In genomic region chr1:127536448-127536847, GRCm38 (mm10) we compare ENCODE assay signal across 12 mouse cellular contexts.
DNase-seq lines count a peak whose midpoint lies in the region; ATAC-seq lines count a peak whose summit lies in the region.
"Had no signal": no experiment of that assay in that cellular context is flagged by ENCODE, and none has a peak within 500 bp of the region (broad histone marks: within the 10 kb centered on the region; RNA-seq: fewer than 3 reads in every experiment).

No protein-coding gene starts in this region.

- no peaks in the 10 kb centered on the region for H3K9me3 ChIP-seq in embryonic facial prominence, embryonic 10.5 days
- no peaks in the 10 kb centered on the region for H3K9me3 ChIP-seq in hindbrain, embryonic 12.5 days (replicated peaks)
- no peaks in the 10 kb centered on the region for H3K9me3 ChIP-seq in midbrain, embryonic 13.5 days
- H3K9me3 ChIP-seq: liver, embryonic 15.5 days had no signal

- H3K4me3 ChIP-seq in embryonic facial prominence, embryonic 10.5 days, result peak overlapping the region; percentile 45; the same call in 1 of the 2 replicates
- no peak overlapping the region for H3K4me3 ChIP-seq in hindbrain, embryonic 12.5 days
- H3K4me3 ChIP-seq in midbrain, embryonic 13.5 days (replicated peaks), result no peak overlapping the region
- H3K4me3 ChIP-seq: liver, embryonic 15.5 days had no signal

- no peaks in the 10 kb centered on the region for H3K36me3 ChIP-seq in embryonic facial prominence, embryonic 10.5 days (replicated peaks)
- H3K36me3 ChIP-seq in hindbrain, embryonic 12.5 days, result no peaks in the 10 kb centered on the region
- H3K36me3 ChIP-seq in midbrain, embryonic 13.5 days, result no peaks in the 10 kb centered on the region
- H3K36me3 ChIP-seq: liver, embryonic 15.5 days had no signal

- H3K4me1 ChIP-seq in embryonic facial prominence, embryonic 10.5 days, result peaks cover 31% of the 10 kb centered on the region
- peaks cover 43% of the 10 kb centered on the region for H3K4me1 ChIP-seq in hindbrain, embryonic 12.5 days
- peaks cover 47% of the 10 kb centered on the region for H3K4me1 ChIP-seq in midbrain, embryonic 13.5 days (replicated peaks)
- H3K4me1 ChIP-seq: liver, embryonic 15.5 days had no signal

- peak; percentile 41 for DNase-seq in cerebellum, adult 9-11 months
- DNase-seq in cerebellum, postnatal 14 days, result no peak
- DNase-seq in embryonic facial prominence, embryonic 10.5 days (ENCODE audit: low spot score), result no peak
- DNase-seq in heart, postnatal 36 days, result no peak
- DNase-seq in heart, postnatal 4 days, result no peak
- DNase-seq in urinary bladder, postnatal 14 days (ENCODE audit: low spot score), result no peak
- DNase-seq: adrenal gland, postnatal 25 days; cerebellum, adult 8-10 months had no signal

- H3K27me3 ChIP-seq in embryonic facial prominence, embryonic 10.5 days (replicated peaks; ENCODE audit: low read depth, poor library complexity, severe bottlenecking), result peaks cover 42% of the 10 kb centered on the region
- peaks cover 30% of the 10 kb centered on the region for H3K27me3 ChIP-seq in hindbrain, embryonic 12.5 days
- H3K27me3 ChIP-seq in midbrain, embryonic 13.5 days, result peaks cover 6% of the 10 kb centered on the region; the same call in 1 of the 2 replicates
- H3K27me3 ChIP-seq: liver, embryonic 15.5 days had no signal

- H3K27ac ChIP-seq in embryonic facial prominence, embryonic 10.5 days (replicated peaks), result peak overlapping the region; percentile 79
- H3K27ac ChIP-seq in hindbrain, embryonic 12.5 days, result peak overlapping the region; percentile 88
- peak overlapping the region; percentile 87 for H3K27ac ChIP-seq in midbrain, embryonic 13.5 days
- H3K27ac ChIP-seq: left cerebral cortex, adult 2 months; liver, embryonic 15.5 days had no signal

- H3K9ac ChIP-seq in hindbrain, embryonic 12.5 days, result peak overlapping the region; percentile 54
- H3K9ac ChIP-seq in midbrain, embryonic 13.5 days (replicated peaks), result peak overlapping the region; percentile 48
- H3K9ac ChIP-seq: liver, embryonic 15.5 days had no signal

- peak overlapping the region; percentile 48 for H3K4me2 ChIP-seq in hindbrain, embryonic 12.5 days (replicated peaks)
- H3K4me2 ChIP-seq in midbrain, embryonic 13.5 days (replicated peaks), result peak overlapping the region; percentile 46
- H3K4me2 ChIP-seq: liver, embryonic 15.5 days had no signal

- ATAC-seq in hindbrain, embryonic 12.5 days (ENCODE audit: low FRiP score), result 0 out of 2 replicates have a peak, but pooled peaks have one; percentile 11
- no peak; the same call in 1 of the 2 replicates for ATAC-seq in midbrain, embryonic 13.5 days

- 72% methylated on average over 5 of the region's 5 CpGs for WGBS in embryonic facial prominence, embryonic 10.5 days
- 34% methylated on average over 5 of the region's 5 CpGs for WGBS in hindbrain, embryonic 12.5 days
- WGBS in midbrain, embryonic 13.5 days, result 38% methylated on average over 5 of the region's 5 CpGs

- intact Hi-C loops in heart, postnatal 36 days (cut with DNase I), result no loop called here
